Mouse (Mus musculus) midbrain, embryonic 16.5 days (tissue): Measurements from ENCODE around the gene Grin2b. TPM values are rescaled to one million over a fixed set of nuclear protein-coding genes. Genes with fewer than 3 reads are reported as not detected.
A peak's percentile ranks its signal among the peaks of the same experiment; 100 is the strongest.

Source experiments
- ATAC-seq: fragments of 200-750 bp; cut with Nextera tagmentation; 2 replicates; pipeline ENCODE4 v1.8.0; 2017; ENCODE audit warnings: moderate TSS enrichment
- H3K27ac ChIP-seq: fragments of 300-500 bp; sonication (generic); 2 replicates; pipeline ENCODE4 v1.5.1; 2014; ENCODE audit warnings: mild to moderate bottlenecking, low read length, mixed read lengths
- H3K27me3 ChIP-seq: fragments of 300-500 bp; sonication (generic); 2 replicates; pipeline ENCODE4 v1.6.1; 2014; ENCODE audit warnings: low read depth, low read length, mixed read lengths; ENCODE audit not compliant: control insufficient read depth, insufficient read depth
- H3K36me3 ChIP-seq: fragments of 300-500 bp; sonication (generic); 2 replicates; pipeline ENCODE4 v1.6.1; 2014; ENCODE audit warnings: mild to moderate bottlenecking, low read length, moderate library complexity, mixed read lengths; ENCODE audit not compliant: control insufficient read depth, insufficient read depth
- H3K4me1 ChIP-seq: fragments of 300-500 bp; sonication (generic); 2 replicates; pipeline ENCODE4 v1.6.1; 2014; ENCODE audit warnings: mild to moderate bottlenecking, low read length, mixed read lengths; ENCODE audit not compliant: control insufficient read depth, insufficient read depth
- H3K4me2 ChIP-seq: fragments of 300-500 bp; sonication (generic); 2 replicates; pipeline ENCODE4 v1.6.1; 2014; ENCODE audit warnings: mild to moderate bottlenecking, low read length, mixed read lengths
- H3K4me3 ChIP-seq: fragments of 300-500 bp; sonication (generic); 2 replicates; pipeline ENCODE4 v1.5.1; 2014; ENCODE audit warnings: low read depth, mild to moderate bottlenecking, low read length, moderate library complexity, mixed read lengths
- H3K9ac ChIP-seq: fragments of 300-500 bp; sonication (generic); 2 replicates; pipeline ENCODE4 v1.6.1; 2014; ENCODE audit warnings: low read depth, low read length, mixed read lengths
- H3K9me3 ChIP-seq: fragments of 300-500 bp; sonication (generic); replicated peaks from 2 replicates; pipeline ENCODE4 v1.6.1; 2014; ENCODE audit warnings: mild to moderate bottlenecking, low read length, mixed read lengths; ENCODE audit not compliant: control insufficient read depth, poor library complexity, severe bottlenecking
- WGBS: fragments of 180-500 bp; shearing (Covaris S2); extraction: QIAGEN DNeasy Blood & Tissue Kit; methylation state at CpG from one replicate; pipeline ENCODE4 v1.1.7; 2014; 5-methylcytosine and 5-hydroxymethylcytosine counted together
- polyA plus RNA-seq: library from polyadenylated mRNA; unstranded; fragments of >200 nt; fragmentation: Nextera tagmentation; extraction: Ambion mirVana; gene quantifications from 2 replicates; pipeline ENCODE4 v1.2.1, GENCODE M21; 2015

The Grin2b gene
- polyA plus RNA-seq, 1 experiment from 2014 or later, result 75.6 TPM

DNA sequence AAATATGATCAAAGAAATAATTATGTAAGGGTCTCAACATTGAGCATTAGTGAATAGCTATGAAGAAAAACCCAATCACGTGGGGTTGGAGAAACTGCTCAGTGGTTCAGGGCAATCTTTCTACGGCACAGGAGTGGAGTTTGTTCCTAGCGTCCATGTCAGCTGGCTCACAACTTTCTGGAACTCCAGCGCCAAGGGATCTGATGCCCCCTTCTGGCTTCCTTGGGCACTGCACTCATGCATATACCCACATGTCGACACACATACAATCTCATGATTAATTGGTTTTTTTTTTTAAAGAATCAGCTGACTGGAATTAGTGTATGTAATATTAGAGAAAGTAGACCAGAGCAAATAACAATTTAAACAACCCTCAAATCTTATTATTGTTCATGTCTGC is 258.7 kb downstream of the Grin2b start:
- 91% methylated on average over 5 of the region's 5 CpGs for WGBS
- peaks cover 22% of the 10 kb centered on the region for H3K4me1 ChIP-seq
- no peaks in the 10 kb centered on the region for H3K27me3 ChIP-seq
- H3K27ac ChIP-seq, result no peak overlapping the region
- H3K36me3 ChIP-seq, result no peaks in the 10 kb centered on the region
- no peak overlapping the region for H3K4me2 ChIP-seq
- no peak for ATAC-seq
- no peak overlapping the region for H3K4me3 ChIP-seq
- no peak overlapping the region for H3K9ac ChIP-seq
- H3K9me3 ChIP-seq, result no peaks in the 10 kb centered on the region

- Histone ChIP-seq H3K27me3 (no peaks in the 10 kb centered on the region), H3K9ac (no peak overlapping the region), H3K27ac (peak overlapping the region; percentile 17; the same call in 1 of the 2 replicates), H3K4me1 (peaks cover 31% of the 10 kb centered on the region), H3K36me3 (no peaks in the 10 kb centered on the region), H3K4me2 (no peak overlapping the region), H3K9me3 (no peaks in the 10 kb centered on the region), H3K4me3 (no peak overlapping the region)
- WGBS, result 31% methylated on average over 3 of the region's 3 CpGs
- no peak for ATAC-seq
These were observed 261.2 kb downstream of the Grin2b start for GRCm38 (mm10) chr6:135912114-135912513.

- no peak for ATAC-seq
- peaks cover 31% of the 10 kb centered on the region for H3K4me1 ChIP-seq
- H3K9me3 ChIP-seq, result no peaks in the 10 kb centered on the region
- H3K9ac ChIP-seq, result no peak overlapping the region
- no peaks in the 10 kb centered on the region for H3K27me3 ChIP-seq
- 52% methylated on average over 6 of the region's 6 CpGs for WGBS
- H3K36me3 ChIP-seq, result no peaks in the 10 kb centered on the region
- H3K4me3 ChIP-seq, result no peak overlapping the region
- H3K4me2 ChIP-seq, result no peak overlapping the region
- no peak overlapping the region for H3K27ac ChIP-seq
These were observed 262.2 kb downstream of the Grin2b start for GRCm38 (mm10) chr6:135911131-135911530.

GRCm38 (mm10) chr6:135907540-135908320 is 265.6 kb downstream of the Grin2b start:
- Histone ChIP-seq H3K9ac (no peak overlapping the region), H3K9me3 (no peaks in the 10 kb centered on the region), H3K27me3 (no peaks in the 10 kb centered on the region), H3K27ac (no peak overlapping the region), H3K4me3 (no peak overlapping the region), H3K4me2 (no peak overlapping the region), H3K36me3 (no peaks in the 10 kb centered on the region), H3K4me1 (peaks cover 29% of the 10 kb centered on the region)
- ATAC-seq, result peak; percentile 84
- WGBS, result 19% methylated on average over 20 of the region's 20 CpGs

DNA sequence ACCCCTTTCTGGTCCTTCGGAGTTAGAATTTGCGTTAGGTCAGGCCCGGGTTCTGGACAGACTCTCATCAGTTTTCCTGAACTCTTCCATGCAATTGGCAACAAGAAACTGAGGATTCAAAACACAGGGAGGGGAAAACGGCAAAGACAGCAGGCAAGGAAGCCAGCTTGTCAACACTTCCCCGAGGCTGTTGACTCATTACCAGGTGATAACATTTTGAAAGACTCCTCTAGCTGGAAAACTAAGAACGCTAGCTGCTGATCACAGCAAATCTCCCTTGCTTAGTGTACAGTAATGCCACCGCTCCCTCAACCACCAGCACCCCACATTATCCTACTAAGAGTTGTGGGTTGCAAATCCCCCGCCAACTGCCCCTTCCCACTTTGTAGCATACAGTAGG is 266.2 kb downstream of the Grin2b start:
- no peak overlapping the region for H3K27ac ChIP-seq
- H3K36me3 ChIP-seq, result no peaks in the 10 kb centered on the region
- no peaks in the 10 kb centered on the region for H3K27me3 ChIP-seq
- ATAC-seq, result peak; percentile 44
- H3K9ac ChIP-seq, result no peak overlapping the region
- H3K9me3 ChIP-seq, result no peaks in the 10 kb centered on the region
- WGBS, result 79% methylated on average over 8 of the region's 8 CpGs
- H3K4me2 ChIP-seq, result no peak overlapping the region
- no peak overlapping the region for H3K4me3 ChIP-seq
- peaks cover 24% of the 10 kb centered on the region for H3K4me1 ChIP-seq

- Histone ChIP-seq H3K9me3 (no peaks in the 10 kb centered on the region), H3K4me1 (peaks cover 17% of the 10 kb centered on the region), H3K4me2 (no peak overlapping the region), H3K27me3 (no peaks in the 10 kb centered on the region), H3K27ac (no peak overlapping the region), H3K4me3 (no peak overlapping the region), H3K9ac (no peak overlapping the region), H3K36me3 (no peaks in the 10 kb centered on the region)
- ATAC-seq, result no peak
- 77% methylated on average over 5 of the region's 5 CpGs for WGBS
These were observed 268.9 kb downstream of the Grin2b start for GRCm38 (mm10) chr6:135904391-135904790.

DNA sequence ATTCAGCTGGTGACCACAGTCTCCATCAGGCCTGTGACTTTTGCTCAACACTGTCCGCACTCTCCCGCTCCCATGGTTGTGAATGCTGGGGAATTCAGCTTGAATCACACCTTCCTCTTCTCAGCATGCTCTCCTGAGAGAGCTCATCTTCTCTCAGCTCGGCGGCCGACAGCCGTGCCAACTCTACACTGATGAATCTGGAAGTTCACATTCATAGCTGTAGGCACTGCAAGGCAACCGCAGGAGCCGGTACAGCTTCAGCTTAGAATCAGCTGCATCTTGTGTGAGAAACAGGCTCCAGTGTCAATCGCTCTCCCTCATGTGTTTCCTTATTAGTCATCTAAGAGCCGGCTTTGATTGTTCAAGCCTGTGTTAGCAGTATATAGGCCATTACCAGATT is 272.9 kb downstream of the Grin2b start:
- Histone ChIP-seq H3K27ac (no peak overlapping the region), H3K9ac (no peak overlapping the region), H3K36me3 (no peaks in the 10 kb centered on the region), H3K4me3 (no peak overlapping the region), H3K4me2 (no peak overlapping the region), H3K4me1 (no peaks in the 10 kb centered on the region; the same call in 1 of the 2 replicates), H3K9me3 (no peaks in the 10 kb centered on the region), H3K27me3 (no peaks in the 10 kb centered on the region)
- WGBS, result 85% methylated on average over 10 of the region's 10 CpGs
- ATAC-seq, result no peak

DNA sequence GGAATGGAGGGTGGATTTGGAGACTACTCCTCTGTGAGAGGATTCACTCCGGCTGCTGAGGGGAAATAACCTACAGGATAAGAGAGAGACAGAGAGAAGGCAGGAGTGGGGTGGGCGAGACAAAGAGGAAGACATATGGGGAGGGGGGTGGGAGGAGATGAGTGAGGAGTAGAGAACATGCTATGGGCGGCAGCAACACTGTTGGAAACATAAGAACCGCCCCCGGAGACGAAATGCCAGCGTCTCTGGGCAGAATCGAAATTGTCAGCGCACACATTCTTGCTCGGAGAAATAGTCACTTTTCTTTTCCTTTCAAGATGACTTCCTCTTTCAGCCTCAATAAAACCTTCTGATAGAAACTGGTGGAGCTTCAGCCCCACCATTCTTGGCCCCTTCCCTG is 274.1 kb downstream of the Grin2b start:
- Histone ChIP-seq H3K9me3 (no peaks in the 10 kb centered on the region), H3K4me3 (no peak overlapping the region), H3K27me3 (no peaks in the 10 kb centered on the region), H3K9ac (no peak overlapping the region), H3K4me1 (no peaks in the 10 kb centered on the region), H3K27ac (no peak overlapping the region), H3K36me3 (no peaks in the 10 kb centered on the region), H3K4me2 (no peak overlapping the region)
- 84% methylated on average over 10 of the region's 10 CpGs for WGBS
- ATAC-seq, result no peak

DNA sequence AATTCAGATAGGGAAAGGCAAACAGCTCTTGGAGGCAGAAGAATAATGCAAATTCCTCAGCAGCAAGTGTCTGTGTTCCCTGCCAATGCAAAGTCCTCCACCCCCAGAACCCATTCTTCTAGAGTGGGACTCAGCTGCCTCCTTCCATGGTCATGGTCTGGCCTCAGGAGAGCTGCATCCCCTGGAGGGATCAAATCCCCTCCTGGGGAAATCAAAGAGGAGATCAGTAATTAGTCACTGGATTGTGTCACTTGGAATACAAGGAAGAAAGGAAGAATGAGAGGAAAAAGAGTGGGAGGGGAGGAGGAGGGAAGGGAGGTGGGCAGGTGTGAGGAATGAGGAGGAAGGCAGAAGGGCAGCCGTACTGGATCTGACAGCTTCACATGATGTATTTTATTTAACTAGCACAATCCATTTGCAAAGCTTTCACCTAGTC is 278.5 kb downstream of the Grin2b start:
- WGBS, result 47% methylated on average over 1 of the region's 1 CpGs
- no peak overlapping the region for H3K4me2 ChIP-seq
- ATAC-seq, result peak; percentile 25; the same call in 1 of the 2 replicates

More for the DNA sequence above, 278.5 kb downstream of the Grin2b start:
- no peaks in the 10 kb centered on the region for H3K27me3 ChIP-seq
- no peaks in the 10 kb centered on the region for H3K36me3 ChIP-seq
- no peaks in the 10 kb centered on the region for H3K4me1 ChIP-seq
- H3K4me3 ChIP-seq, result no peak overlapping the region
- no peak overlapping the region for H3K9ac ChIP-seq
- no peaks in the 10 kb centered on the region for H3K9me3 ChIP-seq
- no peak overlapping the region for H3K27ac ChIP-seq
